ENCODE assay signal across 8 mouse cellular contexts in the genomic region with DNA sequence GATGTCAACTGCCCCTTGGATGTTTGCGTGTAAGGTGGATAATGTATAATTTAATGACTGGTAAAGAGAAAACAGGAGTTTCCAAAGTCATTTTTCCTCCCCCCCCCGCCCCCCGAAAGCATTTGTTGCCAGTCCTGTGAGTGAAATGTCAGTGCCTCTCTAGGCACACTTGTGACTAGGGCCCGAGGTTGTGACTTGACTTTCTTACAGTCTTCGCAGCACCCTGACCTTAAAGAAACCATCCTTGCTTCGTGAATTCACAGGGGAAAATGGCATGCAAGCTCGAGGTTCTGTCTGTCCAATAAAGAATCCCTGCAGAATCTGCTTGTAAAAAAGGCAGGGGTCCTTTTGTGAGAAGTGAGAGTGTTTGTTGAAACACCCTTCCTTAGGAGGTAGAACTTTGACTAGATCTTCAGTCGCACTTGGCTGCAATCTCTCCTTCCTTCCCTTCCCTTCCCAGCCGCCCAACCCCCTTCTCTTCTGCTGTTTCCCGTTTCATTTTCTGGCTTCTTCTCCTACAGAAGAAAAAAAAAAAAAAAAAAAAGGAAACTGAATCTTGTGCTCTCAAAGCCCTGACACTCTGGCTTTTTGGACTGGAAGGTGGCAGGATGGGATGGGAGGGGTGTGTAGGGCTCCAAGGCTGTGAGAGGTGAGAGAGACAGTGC. TPM values are rescaled to one million over a fixed set of nuclear protein-coding genes. Genes with fewer than 3 reads are reported as not detected.
DNase-seq lines count a peak whose midpoint lies in the region; ATAC-seq and TF ChIP-seq lines count a peak whose summit lies in the region.

No protein-coding gene starts in this region.

- intact Hi-C loops in heart, postnatal 25 days (cut with DNase I) = loop anchor here (2.0 to 5.0 kb wide), 2 partner anchors 33 to 239 kb away; no protein-coding TSS in a partner anchor
- intact Hi-C loops in heart, adult 2 months (cut with DNase I) = loop anchor here (1.0 kb wide), 3 partner anchors 34 to 84 kb away; no protein-coding TSS in a partner anchor

- H3K27me3 ChIP-seq in heart, adult 2 months (ENCODE audit: control insufficient read depth, insufficient read depth, low read length) = no peaks in the 10 kb centered on the region
- H3K27me3 ChIP-seq in lung, embryonic 15.5 days = no peaks in the 10 kb centered on the region

- no peak for ATAC-seq in lung, embryonic 15.5 days (ENCODE audit: borderline replicate concordance, extremely low read depth, low FRiP score, low TSS enrichment)

- H3K4me3 ChIP-seq in heart, adult 2 months = peak overlapping the region; percentile 95
- H3K4me3 ChIP-seq in lung, embryonic 15.5 days = peak overlapping the region; percentile 63; the same call in 1 of the 2 replicates

- H3K36me3 ChIP-seq in heart, adult 2 months (ENCODE audit: control insufficient read depth, insufficient read depth, low read length) = peaks cover 2% of the 10 kb centered on the region; the same call in 1 of the 2 replicates
- peaks cover 7% of the 10 kb centered on the region for H3K36me3 ChIP-seq in lung, embryonic 15.5 days

- peak overlapping the region; percentile 45 for H3K9ac ChIP-seq in heart, adult 2 months (ENCODE audit: low read depth, low read length)
- H3K9ac ChIP-seq in lung, embryonic 15.5 days = no peak overlapping the region

- no peak for TF ChIP-seq CTCF in brain, embryonic 14.5 days (IDR thresholded peaks at IDR 0.05; ENCODE audit: borderline replicate concordance, extremely low read depth, insufficient read depth, insufficient read length)
- TF ChIP-seq CTCF in heart, adult 2 months (IDR thresholded peaks at IDR 0.05) = no peak

- H3K4me2 ChIP-seq in lung, embryonic 15.5 days = peak overlapping the region; percentile 73

- no peak for TF ChIP-seq POLR2A in brain, embryonic 14.5 days (IDR thresholded peaks at IDR 0.05; ENCODE audit: borderline replicate concordance, extremely low read depth, insufficient read depth, insufficient read length, poor library complexity, severe bottlenecking)
- TF ChIP-seq POLR2A in heart, adult 2 months (IDR thresholded peaks at IDR 0.05; ENCODE audit: insufficient read depth, low read depth, low read length) = peak; percentile 55; the same call in 1 of the 2 replicates

- H3K79me2 ChIP-seq in heart, adult 2 months (replicated peaks; ENCODE audit: control insufficient read depth, insufficient read depth, low read length) = no peaks in the 10 kb centered on the region

- peak; percentile 97 for DNase-seq in heart, adult 11 months
- no peak for DNase-seq in heart, postnatal 25 days (ENCODE audit: low spot score)
- DNase-seq in brain, embryonic 14.5 days (ENCODE audit: low read depth) = peak; percentile 40
- DNase-seq in heart, adult 2 months = peak; percentile 60 to 73
- peak; percentile 49 to 58 for DNase-seq in kidney, adult 8-10 months
- peak; percentile 51 for DNase-seq in skeletal muscle tissue, adult 2 months (ENCODE audit: low read depth, low spot score)
- no peak for DNase-seq in urinary bladder, adult 18-20 months (ENCODE audit: low spot score in 2 of 2)

- WGBS in heart, adult 2 months = 19% methylated on average over 10 of the region's 10 CpGs
- 17% methylated on average over 10 of the region's 10 CpGs for WGBS in lung, embryonic 15.5 days

- no peaks in the 10 kb centered on the region for H3K9me3 ChIP-seq in lung, embryonic 15.5 days

- TF ChIP-seq EP300 in heart, adult 2 months (IDR thresholded peaks at IDR 0.05; ENCODE audit: insufficient read depth, low read depth, low read length) = no peak

- peak overlapping the region; percentile 100 for H3K27ac ChIP-seq in heart, adult 2 months
- peak overlapping the region; percentile 100 for H3K27ac ChIP-seq in lung, embryonic 15.5 days

- peaks cover 10% of the 10 kb centered on the region for H3K4me1 ChIP-seq in heart, adult 2 months (ENCODE audit: control insufficient read depth, insufficient read depth, low read length)
- H3K4me1 ChIP-seq in lung, embryonic 15.5 days = peaks cover 64% of the 10 kb centered on the region

RNA-seq across cellular contexts. Expression of a gene that starts 1.4 kb away (rescaled TPM):
- total RNA-seq in heart, postnatal 25 days (2021) = 10 to 100 TPM; 10.6 to 11.2 TPM
- 11.7 and 12.8 TPM in 2 replicates for polyA plus RNA-seq in brain, embryonic 14.5 days (2012; rRNA removed)
- total RNA-seq in heart, adult 2 months (2021) = 10 to 100 TPM; 11.7 to 12.1 TPM
- 9.5 and 11.7 TPM in 2 replicates for polyA plus RNA-seq in heart, adult 2 months (2012; rRNA removed)
- 18.4 and 20.2 TPM in 2 replicates for polyA plus RNA-seq in lung, embryonic 15.5 days (2015; fragmentation: Nextera tagmentation; extraction: Ambion mirVana)

RNA-seq across cellular contexts. Expression of a gene that starts 23.8 kb away (rescaled TPM):
- total RNA-seq in heart, postnatal 25 days (2021) = 10 to 100 TPM; 18.7 to 20.1 TPM
- 34.4 and 39.9 TPM in 2 replicates for polyA plus RNA-seq in brain, embryonic 14.5 days (2012; rRNA removed)
- total RNA-seq in heart, adult 2 months (2021) = 10 to 100 TPM; 21.3 to 27.7 TPM
- 37.3 and 40.1 TPM in 2 replicates for polyA plus RNA-seq in heart, adult 2 months (2012; rRNA removed)
- 6.2 and 7.7 TPM in 2 replicates for polyA plus RNA-seq in lung, embryonic 15.5 days (2015; fragmentation: Nextera tagmentation; extraction: Ambion mirVana)

Comparison
In these comparisons a context has a peak if more than half of its experiments do, and no peak if none do; other contexts are left out.
1. DNase-seq: peak in heart, adult 11 months (single experiment), brain, embryonic 14.5 days (single experiment), heart, adult 2 months (2 of 2), kidney, adult 8-10 months (2 of 2) and skeletal muscle tissue, adult 2 months (single experiment); none in heart, postnatal 25 days (single experiment) and urinary bladder, adult 18-20 months (0 of 2).